Mouse (Mus musculus): ENCODE measurements at regions not wholly inside any gene's neighbourhood (a gene's known extent, or its start where the extent isn't known, plus 50 kb on each side); places are given as distances from the start of the nearest gene placed in this dataset.

GRCm38 (mm10) chr8:49359671-49360070 is 515.9 kb upstream of the Tenm3 start:
- H3ac ChIP-seq (ENCODE audit: control insufficient read depth, insufficient read length): no peak overlapping the region
- TF ChIP-seq TCF12 (IDR thresholded peaks at IDR 0.05; ENCODE audit: insufficient read depth, poor library complexity, severe bottlenecking) (no peak), REST (IDR thresholded peaks at IDR 0.05; ENCODE audit: insufficient read depth, insufficient read length) (no peak), CEBPB (IDR thresholded peaks at IDR 0.05; ENCODE audit: insufficient read depth, poor library complexity, severe bottlenecking) (no peak), E2F4 (IDR thresholded peaks at IDR 0.05; ENCODE audit: insufficient read depth) (no peak), MAX (IDR thresholded peaks at IDR 0.05; ENCODE audit: low read depth) (no peak), USF1 (IDR thresholded peaks at IDR 0.05; ENCODE audit: low read depth) (no peak), POLR2AphosphoS2 (IDR thresholded peaks at IDR 0.05; ENCODE audit: insufficient read length, low read depth) (no peak), POLR2A (IDR thresholded peaks at IDR 0.05; ENCODE audit: insufficient read length, low read depth) (no peak), TCF3 (IDR thresholded peaks at IDR 0.05; ENCODE audit: insufficient read length, low read depth) (no peak), MYOD1 (IDR thresholded peaks at IDR 0.05; ENCODE audit: control insufficient read depth in 1 of 3, insufficient read length in 2 of 3, low read depth in 2 of 3) (no peak), SRF (IDR thresholded peaks at IDR 0.05; ENCODE audit: control insufficient read depth, insufficient read length, low read depth) (no peak), MYOG (IDR thresholded peaks at IDR 0.05; ENCODE audit: control insufficient read depth in 1 of 3, insufficient read depth in 1 of 3, insufficient read length in 2 of 3, low read depth in 2 of 3) (no peak)
- no peaks in the 10 kb centered on the region for H3K36me3 ChIP-seq (ENCODE audit: control insufficient read depth, insufficient read depth)
- no peak overlapping the region for H3K4me2 ChIP-seq (ENCODE audit: low read depth)
- no peak overlapping the region for H3K4me3 ChIP-seq
- no peaks in the 10 kb centered on the region for H3K27me3 ChIP-seq (ENCODE audit: control insufficient read depth, insufficient read depth, insufficient read length)
- H3K79me2 ChIP-seq (ENCODE audit: control insufficient read depth, insufficient read depth): no peaks in the 10 kb centered on the region

DNA sequence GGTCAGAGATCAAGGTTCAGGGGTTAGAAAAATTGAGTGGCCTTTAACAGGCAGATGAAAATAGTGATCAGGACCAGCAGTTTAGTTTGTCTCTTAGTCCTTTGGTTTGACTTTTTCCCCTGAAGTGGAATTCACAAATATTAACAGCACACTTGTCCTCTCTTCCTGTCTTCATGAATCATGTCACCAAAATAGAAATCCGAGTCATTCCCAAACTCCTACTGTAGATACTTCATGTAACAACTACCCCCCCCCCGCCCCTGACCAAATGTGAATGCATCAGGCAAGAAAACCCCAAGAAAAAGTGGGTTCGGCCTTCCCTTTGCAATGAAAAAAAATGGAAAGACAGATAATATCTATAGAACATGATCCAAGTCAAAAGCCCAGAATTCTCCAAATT is 504.9 kb upstream of the Tenm3 start:
- Histone ChIP-seq H3K79me2 (ENCODE audit: control insufficient read depth, insufficient read depth) (no peaks in the 10 kb centered on the region), H3K4me2 (ENCODE audit: low read depth) (peak overlapping the region; percentile 72), H3K27me3 (ENCODE audit: control insufficient read depth, insufficient read depth, insufficient read length) (no peaks in the 10 kb centered on the region), H3ac (ENCODE audit: control insufficient read depth, insufficient read length) (no peak overlapping the region), H3K4me3 (no peak overlapping the region), H3K36me3 (ENCODE audit: control insufficient read depth, insufficient read depth) (no peaks in the 10 kb centered on the region)
- no peak for TF ChIP-seq TCF3 (IDR thresholded peaks at IDR 0.05; ENCODE audit: insufficient read length, low read depth)
- TF ChIP-seq POLR2A (IDR thresholded peaks at IDR 0.05; ENCODE audit: insufficient read length, low read depth): no peak
- TF ChIP-seq SRF (IDR thresholded peaks at IDR 0.05; ENCODE audit: control insufficient read depth, insufficient read length, low read depth): no peak
- TF ChIP-seq MAX (IDR thresholded peaks at IDR 0.05; ENCODE audit: low read depth): no peak
- no peak for TF ChIP-seq REST (IDR thresholded peaks at IDR 0.05; ENCODE audit: insufficient read depth, insufficient read length)
- no peak for TF ChIP-seq POLR2AphosphoS2 (IDR thresholded peaks at IDR 0.05; ENCODE audit: insufficient read length, low read depth)
- TF ChIP-seq MYOD1 (IDR thresholded peaks at IDR 0.05; ENCODE audit: control insufficient read depth in 1 of 3, insufficient read length in 2 of 3, low read depth in 2 of 3): no peak
- TF ChIP-seq CEBPB (IDR thresholded peaks at IDR 0.05; ENCODE audit: insufficient read depth, poor library complexity, severe bottlenecking): no peak
- TF ChIP-seq TCF12 (IDR thresholded peaks at IDR 0.05; ENCODE audit: insufficient read depth, poor library complexity, severe bottlenecking): no peak
- no peak for TF ChIP-seq USF1 (IDR thresholded peaks at IDR 0.05; ENCODE audit: low read depth)
- no peak for TF ChIP-seq E2F4 (IDR thresholded peaks at IDR 0.05; ENCODE audit: insufficient read depth)
- no peak for TF ChIP-seq MYOG (IDR thresholded peaks at IDR 0.05; ENCODE audit: control insufficient read depth in 1 of 3, insufficient read depth in 1 of 3, insufficient read length in 2 of 3, low read depth in 2 of 3)

DNA sequence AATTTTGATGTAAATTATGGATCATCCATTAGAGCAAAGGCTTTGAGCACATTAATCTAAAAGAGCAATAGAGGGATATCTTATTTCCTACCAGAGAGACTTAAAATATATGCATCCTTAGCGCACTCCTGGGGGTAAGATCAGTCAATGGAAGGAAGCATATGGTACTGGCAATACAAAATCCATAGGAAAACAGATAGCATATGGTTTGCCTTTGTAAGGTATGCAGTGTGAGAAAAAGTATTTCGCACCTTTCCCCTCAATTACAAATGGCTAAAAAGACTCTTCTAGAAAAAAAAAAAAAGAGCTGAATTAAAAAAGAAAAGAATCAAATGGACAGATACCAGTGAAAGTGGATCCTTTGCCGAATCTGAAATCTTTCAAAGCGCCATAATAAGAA is 495.0 kb upstream of the Tenm3 start:
- Histone ChIP-seq H3K36me3 (ENCODE audit: control insufficient read depth, insufficient read depth) (no peaks in the 10 kb centered on the region), H3ac (ENCODE audit: control insufficient read depth, insufficient read length) (no peak overlapping the region), H3K4me3 (no peak overlapping the region), H3K4me2 (ENCODE audit: low read depth) (no peak overlapping the region), H3K27me3 (ENCODE audit: control insufficient read depth, insufficient read depth, insufficient read length) (no peaks in the 10 kb centered on the region), H3K79me2 (ENCODE audit: control insufficient read depth, insufficient read depth) (no peaks in the 10 kb centered on the region)
- TF ChIP-seq MYOG (IDR thresholded peaks at IDR 0.05; ENCODE audit: control insufficient read depth in 1 of 3, insufficient read depth in 1 of 3, insufficient read length in 2 of 3, low read depth in 2 of 3): no peak
- TF ChIP-seq USF1 (IDR thresholded peaks at IDR 0.05; ENCODE audit: low read depth): no peak
- TF ChIP-seq TCF3 (IDR thresholded peaks at IDR 0.05; ENCODE audit: insufficient read length, low read depth): no peak
- no peak for TF ChIP-seq E2F4 (IDR thresholded peaks at IDR 0.05; ENCODE audit: insufficient read depth)

GRCm38 (mm10) chr8:49326980-49327379 is 483.2 kb upstream of the Tenm3 start:
- Histone ChIP-seq H3K36me3 (ENCODE audit: control insufficient read depth, insufficient read depth) (no peaks in the 10 kb centered on the region), H3K4me2 (ENCODE audit: low read depth) (peak overlapping the region; percentile 14), H3K4me3 (no peak overlapping the region), H3K27me3 (ENCODE audit: control insufficient read depth, insufficient read depth, insufficient read length) (no peaks in the 10 kb centered on the region), H3ac (ENCODE audit: control insufficient read depth, insufficient read length) (no peak overlapping the region), H3K79me2 (ENCODE audit: control insufficient read depth, insufficient read depth) (no peaks in the 10 kb centered on the region)
- TF ChIP-seq MYOD1 (IDR thresholded peaks at IDR 0.05; ENCODE audit: control insufficient read depth in 1 of 3, insufficient read length in 2 of 3, low read depth in 2 of 3) (peak in 2 of 3 experiments; percentile 14 to 58), MYOG (IDR thresholded peaks at IDR 0.05; ENCODE audit: control insufficient read depth in 1 of 3, insufficient read depth in 1 of 3, insufficient read length in 2 of 3, low read depth in 2 of 3) (no peak)

GRCm38 (mm10) chr8:49321404-49321803 is 477.7 kb upstream of the Tenm3 start:
- no peaks in the 10 kb centered on the region for H3K27me3 ChIP-seq (ENCODE audit: control insufficient read depth, insufficient read depth, insufficient read length)
- no peak overlapping the region for H3ac ChIP-seq (ENCODE audit: control insufficient read depth, insufficient read length)
- no peak overlapping the region for H3K4me3 ChIP-seq
- no peak overlapping the region for H3K4me2 ChIP-seq (ENCODE audit: low read depth)
- H3K79me2 ChIP-seq (ENCODE audit: control insufficient read depth, insufficient read depth): no peaks in the 10 kb centered on the region
- TF ChIP-seq TCF12 (IDR thresholded peaks at IDR 0.05; ENCODE audit: insufficient read depth, poor library complexity, severe bottlenecking): no peak
- peak; percentile 55; the same call in 1 of the 2 replicates for TF ChIP-seq CEBPB (IDR thresholded peaks at IDR 0.05; ENCODE audit: insufficient read depth, poor library complexity, severe bottlenecking)
- H3K36me3 ChIP-seq (ENCODE audit: control insufficient read depth, insufficient read depth): no peaks in the 10 kb centered on the region

Data from myocyte (in vitro differentiated cells).